Mouse (Mus musculus): Measurements from ENCODE around the gene Dgki. TPM values are rescaled to one million over a fixed set of nuclear protein-coding genes. Genes with fewer than 3 reads are reported as not detected.
A peak's percentile ranks its signal among the peaks of the same experiment; 100 is the strongest.

The Dgki gene
- total and polyA plus RNA-seq, 2 experiments from 2014 or later: 4.5 to 20.1 TPM

DNA sequence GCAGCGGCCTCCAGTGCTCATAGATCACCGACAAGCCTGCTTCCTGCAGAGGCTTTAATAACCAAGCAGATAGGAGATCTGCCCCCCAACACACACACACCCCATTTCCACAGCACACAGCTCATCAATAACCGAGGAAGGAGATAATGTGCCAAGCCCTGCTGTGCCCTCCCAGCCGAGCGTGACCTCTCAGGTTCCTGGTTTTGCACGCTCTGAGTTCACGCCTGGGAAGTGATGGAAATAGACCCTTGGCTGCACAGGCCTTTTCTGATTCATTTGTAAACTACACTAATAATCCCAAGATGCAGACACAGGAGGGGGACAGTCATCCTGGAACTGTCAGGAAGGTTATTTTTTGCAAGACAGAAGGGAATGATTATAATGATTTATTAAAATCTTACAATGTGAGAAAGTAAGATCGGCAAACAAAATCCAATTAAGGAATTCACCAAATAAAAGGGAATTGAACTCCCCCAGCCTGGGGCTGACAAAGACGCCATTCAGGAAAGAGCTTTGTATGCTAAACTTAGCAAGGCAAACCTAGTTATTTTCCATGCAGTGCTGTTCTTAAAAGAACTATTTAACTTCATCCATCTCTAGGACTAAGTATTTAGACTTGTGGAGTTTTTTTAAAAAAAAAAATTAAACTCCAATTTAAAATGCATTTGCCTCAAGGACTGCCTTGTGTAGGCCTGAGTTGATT, 88.3 kb downstream of the Dgki start:
- TF ChIP-seq CTCF (IDR thresholded peaks at IDR 0.05; ENCODE audit: low read depth): no peak
- H3K9me3 ChIP-seq (ENCODE audit: low read length): no peaks in the 10 kb centered on the region

DNA sequence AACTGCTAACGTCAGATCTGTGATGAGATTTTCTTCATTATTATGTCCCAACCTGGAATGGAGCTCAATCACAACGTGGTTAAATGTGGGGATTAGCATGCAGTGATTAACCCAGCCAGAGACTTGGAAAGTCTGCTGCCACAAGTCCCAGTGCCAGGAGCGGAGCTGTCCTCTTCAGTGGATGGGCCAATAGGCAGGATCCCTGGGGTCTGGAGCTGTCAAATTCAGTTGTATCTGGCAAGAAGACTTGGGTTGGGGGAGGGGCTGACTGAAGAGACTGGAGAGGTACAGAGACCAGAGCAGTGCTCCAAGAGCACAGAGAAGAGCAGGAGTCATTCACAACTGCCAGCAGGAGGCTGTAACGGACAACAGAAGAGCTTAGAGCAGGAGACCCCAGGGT, 97.1 kb downstream of the Dgki start:
- TF ChIP-seq CTCF (IDR thresholded peaks at IDR 0.05; ENCODE audit: low read depth): no peak
- H3K27me3 ChIP-seq (ENCODE audit: insufficient read depth, low read length): no peaks in the 10 kb centered on the region
- no peak overlapping the region for H3K4me2 ChIP-seq (ENCODE audit: low read depth, low read length)
- H3K9me3 ChIP-seq (ENCODE audit: low read length): no peaks in the 10 kb centered on the region
- no peak overlapping the region for H3K9ac ChIP-seq (replicated peaks; ENCODE audit: low read length)
- H3K27ac ChIP-seq: no peak overlapping the region
- 49% methylated on average over 4 of the region's 4 CpGs for WGBS
- H3K36me3 ChIP-seq (ENCODE audit: insufficient read depth, low read length): no peaks in the 10 kb centered on the region
- H3K4me3 ChIP-seq (ENCODE audit: low read length): no peak overlapping the region
- peak; percentile 75 for DNase-seq (ENCODE audit: low spot score)
- H3K4me1 ChIP-seq (ENCODE audit: insufficient read depth, low read length): peaks cover 9% of the 10 kb centered on the region; the same call in 1 of the 2 replicates
- ATAC-seq: peak; percentile 67

More for the DNA sequence above, 88.3 kb downstream of the Dgki start:
- Histone ChIP-seq H3K4me2 (ENCODE audit: low read depth, low read length) (no peak overlapping the region), H3K27me3 (ENCODE audit: insufficient read depth, low read length) (no peaks in the 10 kb centered on the region), H3K4me1 (ENCODE audit: insufficient read depth, low read length) (peaks cover 23% of the 10 kb centered on the region), H3K4me3 (ENCODE audit: low read length) (no peak overlapping the region), H3K36me3 (ENCODE audit: insufficient read depth, low read length) (no peaks in the 10 kb centered on the region), H3K9ac (replicated peaks; ENCODE audit: low read length) (no peak overlapping the region), H3K27ac (peak overlapping the region; percentile 4; the same call in 1 of the 2 replicates)
- ATAC-seq (no peak), DNase-seq (ENCODE audit: low spot score) (no peak)
- WGBS: 15% methylated on average over 9 of the region's 9 CpGs

- Histone ChIP-seq H3K9ac (replicated peaks; ENCODE audit: low read length) (no peak overlapping the region), H3K27ac (no peak overlapping the region), H3K4me3 (ENCODE audit: low read length) (no peak overlapping the region), H3K4me1 (ENCODE audit: insufficient read depth, low read length) (peaks cover 9% of the 10 kb centered on the region; the same call in 1 of the 2 replicates), H3K9me3 (ENCODE audit: low read length) (no peaks in the 10 kb centered on the region), H3K36me3 (ENCODE audit: insufficient read depth, low read length) (no peaks in the 10 kb centered on the region), H3K4me2 (ENCODE audit: low read depth, low read length) (no peak overlapping the region), H3K27me3 (ENCODE audit: insufficient read depth, low read length) (no peaks in the 10 kb centered on the region)
- no peak for ATAC-seq
- WGBS: 95% methylated on average over 5 of the region's 5 CpGs
- TF ChIP-seq CTCF (IDR thresholded peaks at IDR 0.05; ENCODE audit: low read depth): no peak
- DNase-seq (ENCODE audit: low spot score): no peak
Observed at GRCm38 (mm10) chr6:37200840-37201239, 99.1 kb downstream of the Dgki start.

- Histone ChIP-seq H3K27me3 (ENCODE audit: insufficient read depth, low read length) (no peaks in the 10 kb centered on the region), H3K4me2 (ENCODE audit: low read depth, low read length) (no peak overlapping the region), H3K9ac (replicated peaks; ENCODE audit: low read length) (no peak overlapping the region), H3K4me3 (ENCODE audit: low read length) (no peak overlapping the region), H3K36me3 (ENCODE audit: insufficient read depth, low read length) (no peaks in the 10 kb centered on the region), H3K4me1 (ENCODE audit: insufficient read depth, low read length) (peaks cover 9% of the 10 kb centered on the region; the same call in 1 of the 2 replicates), H3K27ac (no peak overlapping the region), H3K9me3 (ENCODE audit: low read length) (no peaks in the 10 kb centered on the region)
- ATAC-seq (no peak), DNase-seq (ENCODE audit: low spot score) (no peak)
- TF ChIP-seq CTCF (IDR thresholded peaks at IDR 0.05; ENCODE audit: low read depth): no peak
- 74% methylated on average over 3 of the region's 3 CpGs for WGBS
Observed at GRCm38 (mm10) chr6:37199502-37199901, 100.5 kb downstream of the Dgki start.

DNA sequence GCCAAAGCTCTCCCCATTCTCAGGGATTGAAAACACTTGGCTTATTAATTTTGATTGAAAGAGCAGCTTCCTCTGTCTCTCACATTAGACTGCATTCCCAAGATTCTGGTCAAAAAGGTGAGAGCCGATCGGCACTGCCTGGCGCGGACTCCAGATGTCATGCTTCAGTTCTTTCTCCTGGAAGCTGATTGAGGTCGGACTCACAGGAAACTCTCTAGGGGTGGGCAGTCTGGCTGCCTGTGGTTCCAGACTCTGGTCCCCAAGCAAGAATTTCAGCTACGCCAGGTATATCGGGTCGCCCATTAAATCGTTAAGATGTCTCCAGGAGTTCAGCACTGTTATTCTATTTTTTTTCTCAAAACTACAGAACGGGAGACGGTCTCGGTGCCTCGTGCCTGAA, 102.2 kb downstream of the Dgki start:
- no peaks in the 10 kb centered on the region for H3K36me3 ChIP-seq (ENCODE audit: insufficient read depth, low read length)
- 59% methylated on average over 13 of the region's 13 CpGs for WGBS
- H3K4me1 ChIP-seq (ENCODE audit: insufficient read depth, low read length): 0 out of 2 replicates have a peak, but pooled peaks cover 4% of the 10 kb centered on the region
- no peak overlapping the region for H3K4me2 ChIP-seq (ENCODE audit: low read depth, low read length)
- no peak overlapping the region for H3K27ac ChIP-seq
- no peaks in the 10 kb centered on the region for H3K9me3 ChIP-seq (ENCODE audit: low read length)
- H3K27me3 ChIP-seq (ENCODE audit: insufficient read depth, low read length): no peaks in the 10 kb centered on the region
- ATAC-seq (no peak), DNase-seq (ENCODE audit: low spot score) (no peak)
- H3K9ac ChIP-seq (replicated peaks; ENCODE audit: low read length): no peak overlapping the region
- H3K4me3 ChIP-seq (ENCODE audit: low read length): no peak overlapping the region
- no peak for TF ChIP-seq CTCF (IDR thresholded peaks at IDR 0.05; ENCODE audit: low read depth)

DNA sequence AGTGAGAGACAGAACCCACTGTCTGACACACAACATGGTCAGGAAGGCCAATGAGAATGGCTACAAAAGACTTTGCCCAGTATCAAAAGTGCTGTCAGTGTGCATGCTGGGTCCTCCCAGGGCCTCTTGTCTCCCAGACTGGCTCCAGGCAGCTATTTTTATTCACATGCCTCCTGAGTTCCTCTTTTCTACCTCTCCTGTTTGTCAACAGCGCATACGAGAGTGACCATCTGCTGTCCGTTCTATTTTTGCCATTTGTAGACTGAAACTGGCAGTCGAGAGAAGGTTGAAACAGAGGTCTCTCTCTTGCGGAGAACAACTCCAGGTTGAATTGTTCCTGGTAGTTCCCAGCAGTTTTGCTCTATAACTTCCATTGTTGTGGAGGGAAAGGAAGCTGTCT, 103.1 kb downstream of the Dgki start:
- H3K4me3 ChIP-seq (ENCODE audit: low read length): no peak overlapping the region
- H3K9ac ChIP-seq (replicated peaks; ENCODE audit: low read length): no peak overlapping the region
- H3K4me2 ChIP-seq (ENCODE audit: low read depth, low read length): no peak overlapping the region
- no peaks in the 10 kb centered on the region for H3K36me3 ChIP-seq (ENCODE audit: insufficient read depth, low read length)
- no peak overlapping the region for H3K27ac ChIP-seq
- H3K9me3 ChIP-seq (ENCODE audit: low read length): no peaks in the 10 kb centered on the region
- H3K4me1 ChIP-seq (ENCODE audit: insufficient read depth, low read length): no peaks in the 10 kb centered on the region
- 64% methylated on average over 5 of the region's 5 CpGs for WGBS
- ATAC-seq (no peak), DNase-seq (ENCODE audit: low spot score) (peak; percentile 19)
- H3K27me3 ChIP-seq (ENCODE audit: insufficient read depth, low read length): no peaks in the 10 kb centered on the region
- TF ChIP-seq CTCF (IDR thresholded peaks at IDR 0.05; ENCODE audit: low read depth): no peak

GRCm38 (mm10) chr6:37195766-37196165, 104.2 kb downstream of the Dgki start:
- ATAC-seq: no peak
- H3K9me3 ChIP-seq (ENCODE audit: low read length): no peaks in the 10 kb centered on the region
- no peak overlapping the region for H3K27ac ChIP-seq
- no peaks in the 10 kb centered on the region for H3K4me1 ChIP-seq (ENCODE audit: insufficient read depth, low read length)
- 58% methylated on average over 4 of the region's 4 CpGs for WGBS
- no peak overlapping the region for H3K4me2 ChIP-seq (ENCODE audit: low read depth, low read length)
- H3K9ac ChIP-seq (replicated peaks; ENCODE audit: low read length): no peak overlapping the region
- H3K4me3 ChIP-seq (ENCODE audit: low read length): no peak overlapping the region
- H3K27me3 ChIP-seq (ENCODE audit: insufficient read depth, low read length): no peaks in the 10 kb centered on the region
- H3K36me3 ChIP-seq (ENCODE audit: insufficient read depth, low read length): no peaks in the 10 kb centered on the region
- no peak for TF ChIP-seq CTCF (IDR thresholded peaks at IDR 0.05; ENCODE audit: low read depth)
- DNase-seq (ENCODE audit: low spot score): no peak

Measured in hindbrain, postnatal 0 days (tissue).